Mouse (Mus musculus) frontal cortex, adult 2 months (tissue): ENCODE measurements around the gene Rest. TPM values are rescaled to one million over a fixed set of nuclear protein-coding genes. Genes with fewer than 3 reads are reported as not detected.

ENCODE experiments used
- DNase-seq, 2 experiments: peaks; one replicate each; pipeline ENCODE4 v3.0.0; 2022; ENCODE audit warnings: low spot score in 1 of 2; ENCODE audit errors: extremely low spot score in 1 of 2
- polyA plus RNA-seq: library from polyadenylated mRNA; depleted of rRNA; stranded (reverse); fragments of >200 nt; gene quantifications from 2 replicates; pipeline ENCODE4 v1.2.3, GENCODE M21; 2012

The Rest gene
- polyA plus RNA-seq, 1 experiment, result 3.5 TPM

GRCm38 (mm10) chr5:77262105-77262504 is 3.2 kb upstream of the Rest start:
- no peak for DNase-seq

DNA sequence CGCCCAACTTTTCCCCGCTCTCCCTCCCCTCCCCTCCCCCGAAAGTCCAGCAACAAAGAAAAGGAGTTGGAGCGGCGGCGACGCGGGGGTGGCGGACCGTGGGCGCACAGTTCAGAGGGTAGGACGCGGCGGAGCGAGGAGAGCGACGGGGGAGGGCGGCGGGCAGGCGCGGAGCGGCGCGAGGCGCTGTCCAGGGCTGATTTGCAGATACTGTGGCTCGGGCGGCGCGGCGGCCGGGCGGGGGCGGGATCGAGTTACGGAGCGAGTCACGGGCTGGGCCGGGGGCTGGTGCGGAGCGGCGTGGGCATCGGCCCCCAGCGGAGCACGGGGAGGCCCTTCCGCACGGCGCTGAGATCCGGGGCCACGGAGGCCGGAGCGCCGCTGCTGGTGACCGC is 377 bp downstream of the Rest start:
- DNase-seq, result peak in 1 of 2 experiments; percentile 31

DNA sequence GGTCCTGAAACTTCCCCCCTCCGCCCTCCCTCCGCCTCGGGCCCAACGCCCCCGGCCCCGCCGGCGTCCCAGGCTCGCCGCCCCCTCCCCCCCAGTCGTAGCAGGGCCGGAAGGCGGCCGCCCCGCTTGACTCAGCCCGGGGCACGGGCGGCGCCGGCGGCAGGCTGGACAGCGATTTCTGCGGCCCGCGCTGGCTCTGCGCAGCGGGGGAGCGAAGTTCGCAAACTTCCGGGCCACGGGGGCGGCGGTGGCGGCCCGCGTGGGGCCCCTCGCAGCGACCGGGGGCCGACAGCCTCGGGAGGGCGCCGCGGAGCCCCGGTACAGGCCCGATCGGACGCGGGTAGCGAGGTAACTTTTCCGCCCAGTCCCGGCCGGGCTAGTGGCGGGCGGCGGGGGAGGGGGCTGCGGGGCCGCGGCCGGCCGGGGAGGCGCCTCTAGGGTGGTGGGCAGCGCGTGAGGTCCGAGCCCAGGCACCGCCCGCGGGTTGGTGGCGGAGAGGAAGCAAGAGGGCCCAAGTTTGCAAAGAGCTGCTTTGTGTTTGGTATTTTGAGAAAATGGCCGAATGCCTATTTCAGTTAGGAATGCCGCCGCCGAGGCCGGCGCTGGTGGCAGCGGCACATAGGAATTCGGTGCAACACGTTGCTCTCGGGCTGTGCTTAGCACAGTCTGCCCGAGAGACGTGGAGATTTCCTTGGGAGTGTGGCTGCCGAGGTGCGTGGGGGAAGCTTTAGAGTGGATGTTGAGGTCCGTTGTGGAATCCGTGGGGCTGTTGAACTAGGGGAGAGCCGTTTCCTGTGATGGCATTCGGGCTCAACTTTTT is 985 bp downstream of the Rest start:
- DNase-seq, result peak in 1 of 2 experiments; percentile 22

- no peak for DNase-seq
Measured at GRCm38 (mm10) chr5:77266886-77267401, 1.7 kb downstream of the Rest start.

- no peak for DNase-seq
Measured at GRCm38 (mm10) chr5:77267441-77267840, 2.1 kb downstream of the Rest start.

DNA sequence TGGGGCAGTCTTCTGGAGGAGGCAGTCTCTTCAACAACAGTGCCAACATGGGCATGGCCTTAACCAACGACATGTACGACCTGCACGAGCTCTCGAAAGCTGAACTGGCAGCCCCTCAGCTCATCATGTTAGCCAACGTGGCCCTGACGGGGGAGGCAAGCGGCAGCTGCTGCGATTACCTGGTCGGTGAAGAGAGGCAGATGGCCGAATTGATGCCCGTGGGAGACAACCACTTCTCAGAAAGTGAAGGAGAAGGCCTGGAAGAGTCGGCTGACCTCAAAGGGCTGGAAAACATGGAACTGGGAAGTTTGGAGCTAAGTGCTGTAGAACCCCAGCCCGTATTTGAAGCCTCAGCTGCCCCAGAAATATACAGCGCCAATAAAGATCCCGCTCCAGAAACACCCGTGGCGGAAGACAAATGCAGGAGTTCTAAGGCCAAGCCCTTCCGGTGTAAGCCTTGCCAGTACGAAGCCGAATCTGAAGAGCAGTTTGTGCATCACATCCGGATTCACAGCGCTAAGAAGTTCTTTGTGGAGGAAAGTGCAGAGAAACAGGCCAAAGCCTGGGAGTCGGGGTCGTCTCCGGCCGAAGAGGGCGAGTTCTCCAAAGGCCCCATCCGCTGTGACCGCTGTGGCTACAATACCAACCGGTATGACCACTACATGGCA is 2.8 kb downstream of the Rest start:
- DNase-seq, result no peak

DNA sequence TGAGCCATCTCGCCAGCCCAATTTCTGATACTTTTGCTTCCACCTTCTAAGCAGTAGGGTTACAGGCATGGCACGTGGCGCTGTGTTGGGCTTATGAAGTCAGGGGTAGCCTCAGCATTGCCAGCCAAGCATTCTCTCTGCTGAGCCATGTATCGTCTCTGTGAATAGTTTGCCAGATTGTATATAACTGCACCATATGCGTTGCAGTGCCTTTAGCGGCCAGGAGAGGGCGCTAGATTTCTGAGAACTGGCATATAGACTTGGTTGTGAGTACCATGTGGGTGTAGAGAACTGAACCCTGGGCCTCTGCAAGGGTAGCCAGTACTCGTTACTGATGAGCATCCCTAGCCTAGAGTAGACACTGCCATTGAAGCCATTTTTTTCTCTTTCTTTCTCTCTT is 4.1 kb downstream of the Rest start:
- DNase-seq, result no peak

DNA sequence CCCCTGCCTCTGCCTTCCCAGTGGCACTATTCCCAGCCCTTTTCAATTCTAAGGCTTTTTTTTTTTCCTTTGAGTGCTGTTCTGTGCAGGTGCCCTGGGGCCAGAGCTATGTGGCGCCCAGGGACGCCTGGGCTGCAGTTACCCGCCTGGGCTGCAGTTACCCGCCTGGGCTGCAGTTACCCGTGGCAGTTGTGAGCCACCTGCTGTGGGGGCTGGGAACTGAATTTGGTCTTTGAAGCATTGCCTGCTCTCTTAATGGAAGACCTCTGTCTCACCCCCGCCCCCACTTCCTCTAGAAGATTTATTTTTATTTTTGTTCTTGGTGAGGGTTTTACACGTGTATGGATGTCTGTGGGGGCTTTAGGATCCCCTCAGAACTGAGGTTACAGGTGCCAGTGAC is 7.9 kb downstream of the Rest start:
- DNase-seq, result no peak

DNA sequence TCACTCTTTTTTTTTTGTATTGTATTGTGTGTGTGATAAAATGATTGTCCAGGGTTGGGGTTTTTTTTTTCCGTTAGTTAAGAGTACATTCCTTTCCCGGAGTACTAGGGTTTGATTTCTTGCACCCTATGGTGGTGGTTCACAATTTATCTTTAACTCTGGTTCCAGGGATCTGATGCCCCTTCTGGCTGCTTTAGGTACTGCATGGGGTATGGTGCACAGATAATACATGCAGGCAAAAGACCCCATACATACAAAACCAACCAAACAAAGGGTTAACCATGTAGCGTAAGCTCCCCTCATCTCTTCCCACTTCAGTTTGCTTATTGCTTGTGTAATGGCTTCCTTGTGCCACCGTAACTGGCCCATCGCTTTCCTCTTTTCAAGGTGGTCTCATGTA is 10.7 kb downstream of the Rest start:
- peak in 1 of 2 experiments; percentile 18 for DNase-seq

GRCm38 (mm10) chr5:77277204-77277603 is 11.9 kb downstream of the Rest start:
- no peak for DNase-seq

DNA sequence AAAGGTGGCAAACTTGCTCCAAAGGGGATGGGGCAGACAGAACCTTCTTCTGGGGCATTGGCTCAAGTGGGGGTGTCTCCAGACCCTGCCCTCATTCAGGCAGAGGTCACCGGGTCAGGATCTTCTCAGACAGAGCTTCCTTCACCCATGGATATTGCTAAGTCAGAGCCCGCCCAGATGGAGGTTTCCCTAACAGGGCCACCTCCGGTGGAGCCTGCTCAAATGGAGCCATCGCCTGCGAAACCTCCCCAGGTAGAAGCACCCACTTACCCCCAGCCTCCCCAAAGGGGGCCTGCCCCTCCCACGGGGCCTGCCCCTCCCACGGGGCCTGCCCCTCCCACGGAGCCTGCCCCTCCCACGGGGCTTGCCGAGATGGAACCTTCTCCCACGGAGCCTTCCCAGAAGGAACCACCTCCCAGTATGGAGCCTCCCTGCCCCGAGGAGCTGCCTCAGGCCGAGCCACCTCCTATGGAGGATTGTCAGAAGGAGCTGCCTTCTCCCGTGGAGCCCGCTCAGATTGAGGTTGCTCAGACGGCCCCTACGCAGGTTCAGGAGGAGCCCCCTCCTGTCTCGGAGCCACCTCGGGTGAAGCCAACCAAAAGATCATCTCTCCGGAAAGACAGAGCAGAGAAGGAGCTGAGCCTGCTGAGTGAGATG is 16.4 kb downstream of the Rest start:
- no peak for DNase-seq

DNA sequence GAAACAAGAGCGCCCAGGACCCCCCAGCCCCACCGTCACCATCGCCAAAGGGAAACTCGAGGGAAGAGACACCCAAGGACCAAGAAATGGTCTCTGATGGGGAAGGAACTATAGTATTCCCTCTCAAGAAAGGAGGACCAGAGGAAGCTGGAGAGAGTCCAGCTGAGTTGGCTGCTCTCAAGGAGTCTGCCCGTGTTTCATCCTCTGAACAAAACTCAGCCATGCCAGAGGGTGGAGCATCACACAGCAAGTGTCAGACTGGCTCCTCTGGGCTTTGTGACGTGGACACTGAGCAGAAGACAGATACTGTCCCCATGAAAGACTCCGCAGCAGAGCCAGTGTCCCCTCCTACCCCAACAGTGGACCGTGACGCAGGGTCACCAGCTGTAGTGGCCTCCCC is 17.0 kb downstream of the Rest start:
- DNase-seq, result no peak

- no peak for DNase-seq
Measured at GRCm38 (mm10) chr5:77285685-77286084, 20.4 kb downstream of the Rest start.

GRCm38 (mm10) chr5:77286904-77287303 is 21.6 kb downstream of the Rest start:
- DNase-seq, result no peak

- DNase-seq, result no peak
Measured at GRCm38 (mm10) chr5:77287901-77288300, 22.6 kb downstream of the Rest start.

- DNase-seq, result no peak
Measured at GRCm38 (mm10) chr5:77289686-77290085, 24.4 kb downstream of the Rest start.

- DNase-seq, result no peak
Measured at GRCm38 (mm10) chr5:77290606-77291005, 25.3 kb downstream of the Rest start.

- no peak for DNase-seq
Measured at GRCm38 (mm10) chr5:77292803-77293522, 27.7 kb downstream of the Rest start.

- no peak for DNase-seq
Measured at GRCm38 (mm10) chr5:77299486-77299885, 34.2 kb downstream of the Rest start.

DNA sequence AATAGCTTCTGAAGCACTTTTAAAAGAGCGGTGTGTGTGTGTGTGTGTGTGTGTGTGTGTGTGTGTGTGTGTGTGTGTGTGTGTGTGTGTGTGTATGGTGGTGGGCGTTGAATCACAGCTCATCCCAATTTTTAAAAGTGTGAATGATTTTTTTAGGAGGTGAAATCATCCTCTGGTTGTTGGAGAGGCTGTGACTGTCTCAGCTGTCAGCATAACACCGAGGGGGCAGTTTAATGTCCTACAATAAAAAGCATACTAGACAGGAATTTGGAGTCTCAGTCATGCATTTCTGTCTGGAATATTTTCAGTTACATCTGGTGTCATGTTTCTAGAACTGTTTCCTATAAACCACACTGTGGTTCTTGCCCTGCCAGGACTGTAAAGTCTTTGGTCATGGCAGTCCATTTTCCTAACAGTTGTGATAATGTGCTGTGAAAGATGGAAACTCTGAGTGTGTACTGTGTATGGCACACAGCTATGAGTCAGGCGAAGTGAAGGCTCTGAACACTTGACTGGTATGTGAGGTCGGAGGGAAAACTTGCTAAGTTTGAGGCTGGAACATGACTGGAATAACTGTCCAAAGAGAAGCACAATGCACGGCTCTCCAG is 36.1 kb downstream of the Rest start:
- DNase-seq, result peak in 1 of 2 experiments; percentile 36
